Mouse (Mus musculus) Patski (cell line): ENCODE data around the gene Ulk4. TPM values are rescaled to one million over a fixed set of nuclear protein-coding genes. Genes with fewer than 3 reads are reported as not detected.

Experiments used
- ATAC-seq: fragments of 100-300 bp; one replicate; pipeline ENCODE4 v1.8.0; 2021
- CTCF ChIA-PET: fragments of 350-600 bp; sonication (Branson Sonifier 250); formaldehyde crosslinking; loops from one replicate; lab custom pipeline; 2022; ENCODE audit warnings: inconsistent platforms; lab: Charles Lee
- POLR2A ChIA-PET: fragments of 350-600 bp; sonication (Branson Sonifier 250); formaldehyde crosslinking; loops from one replicate; lab custom pipeline; 2022; ENCODE audit warnings: antibody characterized with exemption, inconsistent platforms; lab: Charles Lee
- DNase-seq: peaks from one replicate; pipeline ENCODE4 v3.0.0-alpha.2; 2011; ENCODE audit warnings: low read depth, low spot score
- H3K27me3 ChIP-seq: fragments of 371-371 bp; one replicate; pipeline ENCODE4 v1.5.1; 2021
- CTCF ChIP-seq: fragments of 100-300 bp; IDR thresholded peaks from one replicate; pipeline ENCODE4 v1.5.1; 2021
- in situ Hi-C: fragments of 300-500 bp; cut with MboI; formaldehyde crosslinking; loops from 3 replicates; pipeline ENCODE4 v1.11.1; 2018; ENCODE audit warnings: low pct_unique_long_range_greater_than_20kb, mixed read lengths
- polyA plus RNA-seq: library from polyadenylated mRNA; unstranded; gene quantifications from one replicate; pipeline ENCODE4 v1.2.3, GENCODE M21; 2021

Ulk4 gene
- polyA plus RNA-seq, 1 experiment from 2014 or later, result 6.2 TPM

DNA sequence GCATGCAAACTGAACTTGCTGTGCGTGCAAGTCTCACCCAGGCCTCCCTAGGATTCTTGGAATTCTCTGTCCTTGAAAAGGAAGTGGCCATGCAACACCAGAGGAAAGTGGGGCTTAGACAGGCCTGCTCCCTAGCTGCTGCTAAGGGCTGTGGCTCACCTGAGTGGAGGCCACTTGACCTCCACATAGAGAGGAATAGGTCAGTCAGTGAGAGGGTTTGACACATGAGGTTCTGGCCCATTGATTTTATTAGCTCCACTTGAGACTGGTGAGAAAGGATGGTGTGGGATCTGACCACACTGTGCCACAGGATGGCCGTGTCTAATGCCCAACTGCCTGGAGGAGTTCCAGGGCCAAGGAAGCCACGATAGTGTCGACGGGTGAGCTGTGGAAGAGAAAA, 312.8 kb downstream of the Ulk4 start:
- CTCF ChIA-PET, result interaction anchor here (0.8 to 2.4 kb wide), 3 partner anchors 22 to 144 kb away, joined by 3 to 6 read pairs (median 3); no protein-coding TSS in a partner anchor
- DNase-seq, result no peak
- peak; percentile 58 for ATAC-seq
- TF ChIP-seq CTCF, result no peak
- in situ Hi-C loops, result no loop called here
- no peaks in the 10 kb centered on the region for H3K27me3 ChIP-seq
- POLR2A ChIA-PET, result no interaction called here

DNA sequence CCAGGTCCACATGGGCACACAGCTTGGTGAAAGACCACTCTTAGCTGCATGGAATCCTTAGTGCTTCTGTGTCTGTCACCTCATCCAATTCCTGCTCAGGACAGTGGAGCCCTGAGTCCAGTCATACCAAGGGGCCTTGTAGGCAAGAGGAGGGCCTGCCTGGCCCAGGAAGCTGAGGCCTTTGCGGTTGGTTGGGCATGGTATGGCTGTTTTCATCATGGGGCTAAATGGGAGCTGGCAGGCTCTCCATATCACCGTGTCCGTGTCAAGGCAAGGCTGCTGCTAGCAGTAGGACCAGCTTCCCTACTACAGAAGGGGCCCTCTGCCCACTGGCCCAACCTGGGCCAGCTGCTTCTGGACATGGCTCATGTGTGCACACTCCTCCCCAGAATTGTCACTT, 313.3 kb downstream of the Ulk4 start:
- H3K27me3 ChIP-seq, result no peaks in the 10 kb centered on the region
- in situ Hi-C loops, result no loop called here
- ATAC-seq, result peak; percentile 55
- no peak for TF ChIP-seq CTCF
- ChIA-PET POLR2A (no interaction called here), CTCF (interaction anchor here (1.0 to 2.4 kb wide), 2 partner anchors 21 to 126 kb away, joined by 3 to 6 read pairs; no protein-coding TSS in a partner anchor)
- no peak for DNase-seq

DNA sequence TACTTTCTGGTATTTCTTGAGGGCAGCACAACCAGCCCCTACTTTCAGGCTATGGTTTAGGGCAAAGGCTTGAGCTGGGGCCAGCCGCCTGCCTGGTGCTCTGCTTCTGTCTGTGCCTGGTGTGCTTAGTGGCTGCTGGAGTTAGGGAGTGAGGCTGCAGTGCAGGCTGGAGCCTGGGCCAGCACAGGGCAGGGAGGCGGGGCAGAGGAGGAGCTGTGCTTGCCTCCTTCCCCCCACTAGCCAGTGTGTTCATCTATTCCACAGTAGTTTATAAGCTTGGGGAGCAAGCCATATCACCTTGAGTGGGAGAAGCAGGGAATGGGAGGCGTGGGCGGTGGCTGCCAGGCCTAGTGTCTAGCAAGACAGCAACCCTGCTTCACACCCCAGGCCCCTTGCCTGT, 313.9 kb downstream of the Ulk4 start:
- POLR2A ChIA-PET, result interaction anchor here (0.8 kb wide), 1 partner anchor 148 kb away, joined by 4 read pairs; no protein-coding TSS in a partner anchor
- DNase-seq (no peak), ATAC-seq (no peak)
- in situ Hi-C loops, result no loop called here
- H3K27me3 ChIP-seq, result no peaks in the 10 kb centered on the region
- CTCF ChIA-PET, result interaction anchor here (2.4 kb wide), 1 partner anchor 20 kb away, joined by 6 read pairs; no protein-coding TSS in a partner anchor
- no peak for TF ChIP-seq CTCF

DNA sequence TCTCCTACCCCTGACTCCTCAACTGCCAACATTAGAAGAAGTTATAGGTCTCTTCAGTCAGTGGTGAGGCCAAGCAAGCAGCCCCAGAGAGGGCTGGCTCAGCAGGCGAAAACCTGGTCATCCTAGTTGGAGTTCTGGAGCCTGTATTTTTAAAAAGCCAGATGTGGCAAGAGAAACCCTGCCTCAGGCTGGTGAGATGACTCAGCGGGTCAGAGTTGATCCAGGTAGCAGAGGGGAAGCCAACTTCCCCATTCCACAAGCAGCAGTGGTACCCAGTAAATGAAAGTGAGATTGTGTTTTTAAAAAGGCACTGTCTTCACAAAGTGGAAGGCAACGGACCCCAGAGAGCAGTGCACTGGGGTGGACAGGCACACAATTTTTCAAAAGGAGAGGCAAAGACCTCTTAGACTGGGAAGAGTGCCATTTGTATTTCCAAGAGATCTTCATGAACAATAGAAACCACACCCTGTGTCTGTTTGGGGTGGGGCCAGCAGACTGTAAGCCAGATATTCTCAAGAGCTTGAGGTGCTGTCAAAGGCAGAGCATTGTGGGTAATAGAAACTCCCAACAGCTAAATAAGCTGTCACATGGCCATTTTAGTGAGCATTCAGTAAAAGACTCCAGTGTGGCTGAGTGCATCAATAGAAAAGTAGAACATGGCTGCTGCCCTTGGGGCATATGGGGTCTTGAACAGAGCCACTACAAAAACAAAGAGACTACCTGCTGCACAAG, 314.9 kb downstream of the Ulk4 start:
- ATAC-seq (no peak), DNase-seq (no peak)
- CTCF ChIA-PET, result interaction anchor here (2.4 kb wide), 1 partner anchor 20 kb away, joined by 6 read pairs; no protein-coding TSS in a partner anchor
- in situ Hi-C loops, result no loop called here
- POLR2A ChIA-PET, result interaction anchor here (0.8 kb wide), 1 partner anchor 147 kb away, joined by 4 read pairs; no protein-coding TSS in a partner anchor
- H3K27me3 ChIP-seq, result no peaks in the 10 kb centered on the region
- no peak for TF ChIP-seq CTCF

DNA sequence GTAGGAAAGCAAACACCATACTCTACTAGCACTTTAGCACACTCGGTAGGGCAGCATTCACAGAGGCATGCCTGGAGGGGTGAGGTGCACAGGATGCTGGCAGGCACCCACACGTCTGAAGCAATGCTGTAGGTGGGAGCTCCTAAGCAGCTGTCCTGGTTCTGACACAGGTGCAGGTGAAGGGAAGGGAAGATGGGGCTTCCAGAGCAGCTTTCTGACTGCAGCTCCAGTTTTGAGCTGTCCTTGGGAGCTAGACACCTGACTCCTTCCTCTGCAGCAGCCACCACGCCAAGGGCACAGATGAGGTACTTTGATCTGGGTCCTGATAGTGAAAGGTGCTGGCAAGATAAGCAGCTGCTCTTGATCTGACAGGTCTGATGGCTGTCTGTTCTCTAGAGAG, 315.5 kb downstream of the Ulk4 start:
- no peaks in the 10 kb centered on the region for H3K27me3 ChIP-seq
- ATAC-seq, result no peak
- POLR2A ChIA-PET, result no interaction called here
- no peak for DNase-seq
- CTCF ChIA-PET, result no interaction called here
- in situ Hi-C loops, result no loop called here
- no peak for TF ChIP-seq CTCF

DNA sequence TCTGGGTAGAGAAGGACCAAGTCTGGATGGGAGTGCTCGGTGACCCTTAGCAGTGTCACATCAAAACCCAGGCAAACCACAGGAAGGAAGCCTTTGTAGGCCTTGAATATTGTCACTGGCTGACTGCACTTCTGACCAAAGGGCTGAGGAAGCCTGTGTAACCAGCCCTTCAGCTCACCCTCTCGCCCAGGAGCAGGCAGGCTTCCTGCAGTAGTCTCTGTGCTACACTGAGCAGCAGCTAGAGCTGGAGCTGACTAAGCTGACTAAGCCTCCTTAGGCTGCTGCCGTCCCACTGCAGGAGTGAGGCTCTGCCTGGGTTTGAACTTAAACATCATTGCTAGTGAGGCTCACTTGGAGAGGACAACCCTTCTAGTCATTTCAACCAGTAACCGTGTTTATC, 316.4 kb downstream of the Ulk4 start:
- in situ Hi-C loops, result no loop called here
- no peaks in the 10 kb centered on the region for H3K27me3 ChIP-seq
- DNase-seq (no peak), ATAC-seq (no peak)
- no peak for TF ChIP-seq CTCF
- CTCF ChIA-PET, result no interaction called here
- POLR2A ChIA-PET, result no interaction called here

DNA sequence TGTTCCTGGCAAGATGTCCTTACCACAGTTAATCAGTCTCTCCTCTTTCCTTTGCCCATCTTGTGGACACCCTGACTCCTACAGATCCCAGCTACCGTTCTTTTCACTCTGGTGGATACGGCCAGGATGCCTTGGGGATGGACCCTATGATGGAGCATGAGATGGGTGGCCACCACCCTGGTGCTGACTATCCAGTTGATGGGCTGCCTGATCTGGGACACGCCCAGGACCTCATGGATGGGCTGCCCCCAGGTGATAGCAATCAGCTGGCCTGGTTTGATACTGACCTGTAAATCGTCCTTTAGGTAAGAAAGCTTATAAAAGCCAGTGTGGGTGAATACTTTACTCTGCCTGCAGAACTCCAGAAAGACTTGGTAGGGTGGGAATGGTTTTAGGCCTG, 317.8 kb downstream of the Ulk4 start:
- CTCF ChIA-PET, result interaction anchor here (0.8 to 1.1 kb wide), 2 partner anchors 18 to 357 kb away, joined by 3 read pairs; no protein-coding TSS in a partner anchor
- in situ Hi-C loops, result no loop called here
- POLR2A ChIA-PET, result no interaction called here

DNA sequence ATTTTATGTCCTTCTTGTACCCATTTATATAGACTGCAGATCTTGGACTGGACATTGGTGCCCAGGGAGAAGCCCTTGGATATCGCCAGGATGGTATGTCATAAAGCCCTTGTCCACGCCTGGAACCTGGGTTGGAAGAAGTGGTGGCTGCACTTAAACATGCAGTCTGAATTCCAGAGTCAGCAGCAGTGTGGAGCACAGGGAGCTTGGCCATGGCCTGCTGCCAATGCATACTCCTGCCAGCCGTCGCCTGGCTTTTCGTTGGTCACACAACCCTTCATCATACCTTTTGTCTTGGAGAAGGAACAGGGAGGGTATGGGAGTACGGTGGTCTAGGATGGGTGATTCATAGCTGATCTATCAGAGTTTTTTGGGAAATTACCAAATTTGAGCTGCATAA, 318.4 kb downstream of the Ulk4 start:
- in situ Hi-C loops, result no loop called here
- no peaks in the 10 kb centered on the region for H3K27me3 ChIP-seq
- ChIA-PET POLR2A (interaction anchor here (1.0 kb wide), 1 partner anchor 10 kb away, joined by 3 read pairs; no protein-coding TSS in a partner anchor), CTCF (interaction anchor here (0.8 to 1.1 kb wide), 2 partner anchors 19 to 356 kb away, joined by 3 read pairs; no protein-coding TSS in a partner anchor)
- DNase-seq (no peak), ATAC-seq (no peak)
- no peak for TF ChIP-seq CTCF

More for the DNA sequence above, 317.8 kb downstream of the Ulk4 start:
- no peaks in the 10 kb centered on the region for H3K27me3 ChIP-seq
- ATAC-seq (no peak), DNase-seq (no peak)
- no peak for TF ChIP-seq CTCF

DNA sequence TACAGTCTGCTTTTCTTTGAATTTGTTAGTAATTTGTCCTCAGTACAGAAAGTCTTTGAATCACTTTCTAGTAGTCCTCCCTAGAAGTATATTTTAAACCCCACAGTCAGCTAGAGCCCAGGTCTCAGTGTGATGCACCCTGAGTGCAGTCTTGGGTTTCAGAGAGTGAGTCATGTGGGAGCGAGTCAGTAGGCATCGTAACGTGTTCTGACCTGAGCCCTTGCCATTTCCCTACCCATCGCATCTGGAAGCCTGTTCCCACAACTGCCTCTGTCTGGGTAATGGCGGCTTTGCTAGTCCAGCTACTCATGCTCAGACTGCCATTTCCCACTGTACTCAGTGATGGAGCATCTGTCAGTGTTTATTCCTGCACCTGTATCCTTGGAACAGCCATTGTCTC, 318.9 kb downstream of the Ulk4 start:
- ATAC-seq (peak; percentile 32), DNase-seq (no peak)
- POLR2A ChIA-PET, result interaction anchor here (1.0 kb wide), 1 partner anchor 10 kb away, joined by 3 read pairs; no protein-coding TSS in a partner anchor
- H3K27me3 ChIP-seq, result no peaks in the 10 kb centered on the region
- CTCF ChIA-PET, result no interaction called here
- in situ Hi-C loops, result no loop called here
- TF ChIP-seq CTCF, result no peak

DNA sequence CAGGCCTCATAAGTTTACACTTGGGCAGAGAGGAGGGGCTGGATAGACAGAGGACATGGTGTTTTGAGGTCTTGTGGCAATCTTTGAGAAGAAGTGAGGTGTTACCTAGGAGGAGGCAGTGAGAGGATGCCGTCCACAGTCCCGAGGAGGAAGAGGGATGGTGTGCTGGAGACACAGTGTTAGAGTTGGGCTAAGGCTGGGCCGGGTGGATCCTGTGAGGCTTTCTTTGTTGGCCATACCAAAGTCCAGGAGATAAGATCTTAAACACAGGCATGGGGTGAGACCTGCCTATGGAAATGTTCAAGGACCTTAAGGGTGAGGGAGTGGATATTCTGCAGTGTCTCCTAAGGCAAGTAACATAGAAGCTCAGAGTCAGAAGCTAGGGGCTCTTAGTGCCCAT, 325.1 kb downstream of the Ulk4 start:
- no peak for TF ChIP-seq CTCF
- H3K27me3 ChIP-seq, result no peaks in the 10 kb centered on the region
- ChIA-PET POLR2A (interaction anchor here (0.8 kb wide), 1 partner anchor 13 kb away, joined by 3 read pairs; no protein-coding TSS in a partner anchor), CTCF (no interaction called here)
- ATAC-seq (no peak), DNase-seq (no peak)
- in situ Hi-C loops, result no loop called here

DNA sequence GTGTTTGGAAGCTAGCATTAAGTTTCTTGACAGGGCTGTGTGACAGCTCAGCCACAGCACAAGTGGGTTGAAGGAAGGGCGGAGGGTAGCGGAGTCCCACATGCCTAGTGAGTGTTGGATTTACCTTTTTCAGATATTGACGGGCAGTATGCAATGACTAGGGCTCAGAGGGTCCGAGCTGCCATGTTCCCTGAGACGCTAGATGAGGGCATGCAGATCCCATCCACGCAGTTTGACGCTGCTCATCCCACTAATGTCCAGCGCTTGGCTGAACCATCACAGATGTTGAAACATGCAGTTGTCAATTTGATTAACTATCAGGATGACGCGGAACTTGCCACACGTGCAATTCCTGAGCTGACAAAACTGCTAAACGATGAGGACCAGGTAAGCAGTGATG, 326.2 kb downstream of the Ulk4 start:
- TF ChIP-seq CTCF, result no peak
- in situ Hi-C loops, result no loop called here
- ChIA-PET CTCF (interaction anchor here (1.0 to 1.4 kb wide), 2 partner anchors 14 to 348 kb away, joined by 3 read pairs; no protein-coding TSS in a partner anchor), POLR2A (interaction anchor here (0.5 kb wide), 1 partner anchor 1527 kb away, joined by 3 read pairs; no protein-coding TSS in a partner anchor)
- H3K27me3 ChIP-seq, result no peaks in the 10 kb centered on the region
- DNase-seq, result no peak
- ATAC-seq, result no peak
